Mouse (Mus musculus) cerebellum, adult 2 months (tissue): ENCODE results near the gene Hnrnpa2b1.

Source experiments
- CTCF ChIP-seq: fragments of 200-500 bp; IDR thresholded peaks from 2 replicates; pipeline ENCODE4 v1.5.1; 2011; ENCODE audit warnings: low read depth, mild to moderate bottlenecking, control low read depth, low read length, moderate library complexity, borderline replicate concordance; ENCODE audit not compliant: insufficient read depth
- POLR2A ChIP-seq: fragments of 200-500 bp; IDR thresholded peaks from 2 replicates; pipeline ENCODE4 v1.6.1; 2011; ENCODE audit warnings: low read length, control low read depth, borderline replicate concordance; ENCODE audit not compliant: insufficient read depth

DNA sequence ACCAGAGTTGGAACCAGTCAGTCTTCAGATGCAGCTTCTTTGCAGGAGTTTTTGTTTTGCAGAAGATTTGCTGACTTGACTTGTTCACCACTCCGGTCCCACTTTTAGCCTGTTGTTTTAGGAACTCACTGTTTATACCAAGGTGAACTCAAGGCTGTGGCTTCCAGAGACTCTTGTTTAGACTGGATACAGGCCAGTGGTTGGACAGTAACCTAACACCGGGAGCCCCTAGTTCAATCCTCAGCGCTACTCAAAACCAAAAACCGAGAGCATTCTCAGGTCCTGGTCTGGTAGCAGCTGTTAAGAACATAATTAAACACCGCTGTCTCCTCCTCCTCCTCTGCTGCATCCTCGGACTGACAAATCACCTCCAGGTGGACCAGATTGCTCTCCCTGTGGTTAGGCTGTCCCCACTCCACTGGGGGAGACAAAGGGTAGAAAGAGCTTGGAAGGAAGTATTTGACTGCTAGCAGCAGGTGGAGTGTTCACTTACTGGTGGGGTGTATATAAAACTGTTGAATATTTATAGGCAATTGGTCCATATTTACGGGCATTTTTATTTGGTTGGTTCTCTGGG, 16.7 kb downstream of the Hnrnpa2b1 start:
- TF ChIP-seq POLR2A (no peak), CTCF (no peak)
